Mouse (Mus musculus) MN1 (cell line): ENCODE data around the gene Lsmem1.

Source experiments
- DNase-seq: peaks from one replicate; pipeline ENCODE4 v3.0.0-alpha.2; 2016; ENCODE audit warnings: low spot score

The Lsmem1 gene

GRCm38 (mm10) chr12:40140706-40141105, 58.6 kb downstream of the Lsmem1 start:
- no peak for DNase-seq

- no peak for DNase-seq
These were observed 59.6 kb downstream of the Lsmem1 start for GRCm38 (mm10) chr12:40139484-40140245.

- no peak for DNase-seq
These were observed 64.8 kb downstream of the Lsmem1 start for GRCm38 (mm10) chr12:40134529-40134928.

- DNase-seq = no peak
These were observed 65.6 kb downstream of the Lsmem1 start, which contains the start of gene Scin for GRCm38 (mm10) chr12:40133573-40134271. Gene Scin (minus strand): TSS chr12:40134228.

- no peak for DNase-seq
These were observed 66.1 kb downstream of the Lsmem1 start for GRCm38 (mm10) chr12:40133194-40133572.
